Mouse (Mus musculus): Measurements from ENCODE around the gene Tor2a.

GRCm38 (mm10) chr2:32751665-32752033 is 5.4 kb upstream of the Tor2a start:
- TF ChIP-seq GATA1 (IDR thresholded peaks at IDR 0.05; ENCODE audit: borderline replicate concordance, low read length) (no peak), CTCF (IDR thresholded peaks at IDR 0.05; ENCODE audit: low read depth, low read length) (no peak), POLR2AphosphoS5 (IDR thresholded peaks at IDR 0.05; ENCODE audit: insufficient replicate concordance, low read depth, low read length) (no peak), TAL1 (conservative IDR thresholded peaks at IDR 0.05; ENCODE audit: low read depth, low read length) (no peak)

Data from G1E (cell line).